Mouse (Mus musculus) neural tube, embryonic 15.5 days (tissue): ENCODE results near the gene Taf5. TPM values are rescaled to one million over a fixed set of nuclear protein-coding genes. Genes with fewer than 3 reads are reported as not detected.

Experiments
- ATAC-seq: fragments of 200-750 bp; cut with Nextera tagmentation; 2 replicates; pipeline ENCODE4 v1.8.0; 2017; ENCODE audit warnings: mild to moderate bottlenecking, moderate TSS enrichment, moderate library complexity; ENCODE audit not compliant: low FRiP score
- H3K27ac ChIP-seq: fragments of 300-500 bp; sonication (generic); replicated peaks from 2 replicates; pipeline ENCODE4 v1.5.1; 2015; ENCODE audit warnings: mild to moderate bottlenecking, inconsistent platforms
- H3K27me3 ChIP-seq: fragments of 300-500 bp; sonication (generic); replicated peaks from 2 replicates; pipeline ENCODE4 v1.6.1; 2015; ENCODE audit warnings: inconsistent platforms
- H3K36me3 ChIP-seq: fragments of 300-500 bp; sonication (generic); 2 replicates; pipeline ENCODE4 v1.6.1; 2015; ENCODE audit warnings: inconsistent platforms
- H3K4me1 ChIP-seq: fragments of 300-500 bp; sonication (generic); 2 replicates; pipeline ENCODE4 v1.6.1; 2015; ENCODE audit warnings: inconsistent platforms
- H3K4me2 ChIP-seq: fragments of 300-500 bp; sonication (generic); 2 replicates; pipeline ENCODE4 v1.6.1; 2015; ENCODE audit warnings: inconsistent platforms, mild to moderate bottlenecking, moderate library complexity
- H3K4me3 ChIP-seq: fragments of 300-500 bp; sonication (generic); replicated peaks from 2 replicates; pipeline ENCODE4 v1.5.1; 2015; ENCODE audit warnings: mild to moderate bottlenecking, inconsistent platforms
- H3K9ac ChIP-seq: fragments of 300-500 bp; sonication (generic); replicated peaks from 2 replicates; pipeline ENCODE4 v1.6.1; 2015; ENCODE audit warnings: mild to moderate bottlenecking, inconsistent platforms
- H3K9me3 ChIP-seq: fragments of 300-500 bp; sonication (generic); replicated peaks from 2 replicates; pipeline ENCODE4 v1.6.1; 2016; ENCODE audit warnings: inconsistent platforms
- WGBS: fragments of 180-500 bp; shearing (Covaris S2); methylation state at CpG from one replicate; pipeline ENCODE4 v1.1.7; 2015; ENCODE audit warnings: mixed read lengths; 5-methylcytosine and 5-hydroxymethylcytosine counted together
- polyA plus RNA-seq: library from polyadenylated mRNA; unstranded; fragments of >200 nt; fragmentation: Nextera tagmentation; extraction: Ambion mirVana; gene quantifications from 2 replicates; pipeline ENCODE4 v1.2.1, GENCODE M21; 2015

The Taf5 gene
- polyA plus RNA-seq, 1 experiment from 2014 or later, result 4.9 TPM

DNA sequence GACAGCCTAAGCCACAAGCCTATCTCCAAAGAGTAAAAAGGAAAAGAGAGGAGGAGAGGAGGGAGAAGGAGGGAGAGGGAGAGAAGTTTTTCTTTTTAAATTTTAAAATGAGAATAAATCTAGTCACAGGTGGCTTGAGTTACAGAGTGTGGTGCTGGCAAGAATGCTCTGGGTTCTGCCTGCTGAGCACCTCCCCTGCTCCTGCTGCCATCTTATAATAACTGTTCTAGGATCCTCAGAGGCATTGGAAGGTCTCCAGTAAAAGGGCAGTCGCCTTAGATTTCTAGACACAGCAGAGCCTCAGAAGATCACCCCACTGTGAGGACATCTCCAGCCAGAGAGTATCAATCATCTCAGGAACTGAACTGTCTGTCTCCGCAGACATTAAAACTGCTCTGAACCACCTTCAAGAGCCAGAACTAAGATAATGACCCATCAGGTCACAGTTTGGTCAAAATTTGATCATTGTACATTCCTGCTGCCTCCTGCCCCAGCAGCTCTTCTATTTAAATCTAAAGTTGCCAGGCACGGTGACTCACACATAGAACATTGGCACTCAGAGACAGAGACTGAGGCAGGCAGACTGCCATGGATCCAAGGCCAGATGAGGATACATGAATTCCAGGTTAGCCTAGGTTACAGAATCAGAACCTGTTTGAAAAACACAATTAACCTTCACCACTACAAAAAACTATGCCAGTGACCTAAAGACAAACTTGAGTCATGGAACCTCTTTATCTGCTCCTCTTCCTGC, 26.6 kb upstream of the Taf5 start:
- ATAC-seq, result no peak
- Histone ChIP-seq H3K9me3 (no peaks in the 10 kb centered on the region), H3K4me1 (no peaks in the 10 kb centered on the region), H3K36me3 (peaks cover 55% of the 10 kb centered on the region), H3K27ac (no peak overlapping the region), H3K4me3 (no peak overlapping the region), H3K27me3 (no peaks in the 10 kb centered on the region), H3K9ac (no peak overlapping the region), H3K4me2 (no peak overlapping the region)
- 91% methylated on average over 3 of the region's 3 CpGs for WGBS

DNA sequence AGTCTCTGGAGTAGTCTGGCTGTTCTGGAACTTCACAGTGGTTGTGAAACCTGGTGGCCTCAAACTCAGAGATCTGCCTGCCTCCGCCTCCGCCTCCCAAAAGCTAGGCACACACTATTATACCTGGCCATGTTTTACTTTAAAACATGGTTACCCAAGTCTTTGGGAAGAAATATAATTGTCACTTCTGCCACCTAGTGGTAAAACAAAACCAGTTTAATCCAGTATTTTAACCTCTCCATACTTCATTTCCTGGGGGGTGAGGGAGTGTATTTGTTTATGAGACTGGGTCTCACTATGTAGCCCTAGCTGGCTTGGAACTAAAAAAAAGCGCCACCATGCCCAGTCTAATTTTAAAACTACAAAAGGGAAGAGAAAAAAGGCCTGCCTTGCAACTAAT, 23.9 kb upstream of the Taf5 start:
- no peak overlapping the region for H3K27ac ChIP-seq

GRCm38 (mm10) chr19:47046343-47046742, 21.2 kb upstream of the Taf5 start:
- H3K9me3 ChIP-seq, result no peaks in the 10 kb centered on the region
- 94% methylated on average over 1 of the region's 1 CpGs for WGBS
- H3K4me2 ChIP-seq, result no peak overlapping the region
- H3K36me3 ChIP-seq, result peaks cover 36% of the 10 kb centered on the region
- no peak overlapping the region for H3K4me3 ChIP-seq
- H3K27me3 ChIP-seq, result no peaks in the 10 kb centered on the region
- no peak for ATAC-seq
- no peak overlapping the region for H3K9ac ChIP-seq
- H3K4me1 ChIP-seq, result peaks cover 19% of the 10 kb centered on the region
- no peak overlapping the region for H3K27ac ChIP-seq

More for the DNA sequence above, 23.9 kb upstream of the Taf5 start:
- Histone ChIP-seq H3K9me3 (no peaks in the 10 kb centered on the region), H3K4me3 (no peak overlapping the region), H3K9ac (no peak overlapping the region), H3K4me2 (no peak overlapping the region), H3K4me1 (peaks cover 3% of the 10 kb centered on the region; the same call in 1 of the 2 replicates), H3K27me3 (no peaks in the 10 kb centered on the region), H3K36me3 (peaks cover 59% of the 10 kb centered on the region)
- WGBS, result 88% methylated on average over 3 of the region's 3 CpGs
- no peak for ATAC-seq

DNA sequence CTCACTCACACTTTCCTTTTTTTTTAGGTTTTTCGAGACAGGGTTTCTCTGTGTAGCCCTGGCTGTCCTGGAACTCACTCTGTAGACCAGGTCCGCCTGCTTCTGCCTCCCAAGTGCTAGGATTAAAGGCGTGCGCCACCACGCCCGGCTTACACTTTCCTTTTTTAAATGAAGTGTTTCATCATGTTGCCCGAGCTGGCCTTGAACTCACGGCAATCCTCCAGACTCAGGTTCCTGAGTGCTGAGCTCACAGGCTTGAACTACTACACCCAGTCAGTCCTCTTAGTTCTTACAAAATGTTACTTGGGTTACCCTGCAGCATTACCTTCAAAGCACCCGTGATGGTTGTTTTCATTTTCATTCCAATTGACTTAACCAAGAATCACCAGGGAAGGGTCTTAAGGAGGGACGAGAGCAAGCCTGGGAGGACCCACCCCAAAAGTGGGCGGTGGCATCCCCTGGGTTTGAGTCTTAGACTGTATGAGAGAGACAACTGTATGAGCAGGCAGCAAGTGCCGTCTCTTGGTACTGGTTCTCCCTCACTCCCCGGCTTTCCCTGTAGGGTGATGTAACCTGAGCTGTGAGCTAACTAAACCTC, 20.2 kb upstream of the Taf5 start:
- Histone ChIP-seq H3K27ac (no peak overlapping the region), H3K4me2 (no peak overlapping the region), H3K9ac (no peak overlapping the region), H3K27me3 (no peaks in the 10 kb centered on the region), H3K4me1 (peaks cover 19% of the 10 kb centered on the region), H3K4me3 (no peak overlapping the region), H3K9me3 (no peaks in the 10 kb centered on the region), H3K36me3 (peaks cover 34% of the 10 kb centered on the region)
- 90% methylated on average over 13 of the region's 13 CpGs for WGBS
- ATAC-seq, result no peak

- H3K4me3 ChIP-seq, result 0 out of 2 replicates have a peak overlapping the region, but pooled peaks have one; percentile 91
- no peak overlapping the region for H3K27ac ChIP-seq
- H3K36me3 ChIP-seq, result peaks cover 27% of the 10 kb centered on the region
- no peaks in the 10 kb centered on the region for H3K9me3 ChIP-seq
- H3K27me3 ChIP-seq, result no peaks in the 10 kb centered on the region
- 66% methylated on average over 4 of the region's 4 CpGs for WGBS
- H3K4me2 ChIP-seq, result peak overlapping the region; percentile 57
- no peak overlapping the region for H3K9ac ChIP-seq
- no peak for ATAC-seq
- peaks cover 19% of the 10 kb centered on the region for H3K4me1 ChIP-seq
Observed at GRCm38 (mm10) chr19:47049061-47049460, 18.5 kb upstream of the Taf5 start.

- Histone ChIP-seq H3K9me3 (no peaks in the 10 kb centered on the region), H3K9ac (peak overlapping the region; percentile 91), H3K27ac (peak overlapping the region; percentile 93), H3K4me3 (peak overlapping the region; percentile 91), H3K4me2 (peak overlapping the region; percentile 57), H3K36me3 (peaks cover 26% of the 10 kb centered on the region), H3K4me1 (peaks cover 19% of the 10 kb centered on the region), H3K27me3 (no peaks in the 10 kb centered on the region)
- WGBS, result 6% methylated on average over 7 of the region's 7 CpGs
- peak; percentile 50 for ATAC-seq
Observed at GRCm38 (mm10) chr19:47049840-47050239, 17.7 kb upstream of the Taf5 start.

DNA sequence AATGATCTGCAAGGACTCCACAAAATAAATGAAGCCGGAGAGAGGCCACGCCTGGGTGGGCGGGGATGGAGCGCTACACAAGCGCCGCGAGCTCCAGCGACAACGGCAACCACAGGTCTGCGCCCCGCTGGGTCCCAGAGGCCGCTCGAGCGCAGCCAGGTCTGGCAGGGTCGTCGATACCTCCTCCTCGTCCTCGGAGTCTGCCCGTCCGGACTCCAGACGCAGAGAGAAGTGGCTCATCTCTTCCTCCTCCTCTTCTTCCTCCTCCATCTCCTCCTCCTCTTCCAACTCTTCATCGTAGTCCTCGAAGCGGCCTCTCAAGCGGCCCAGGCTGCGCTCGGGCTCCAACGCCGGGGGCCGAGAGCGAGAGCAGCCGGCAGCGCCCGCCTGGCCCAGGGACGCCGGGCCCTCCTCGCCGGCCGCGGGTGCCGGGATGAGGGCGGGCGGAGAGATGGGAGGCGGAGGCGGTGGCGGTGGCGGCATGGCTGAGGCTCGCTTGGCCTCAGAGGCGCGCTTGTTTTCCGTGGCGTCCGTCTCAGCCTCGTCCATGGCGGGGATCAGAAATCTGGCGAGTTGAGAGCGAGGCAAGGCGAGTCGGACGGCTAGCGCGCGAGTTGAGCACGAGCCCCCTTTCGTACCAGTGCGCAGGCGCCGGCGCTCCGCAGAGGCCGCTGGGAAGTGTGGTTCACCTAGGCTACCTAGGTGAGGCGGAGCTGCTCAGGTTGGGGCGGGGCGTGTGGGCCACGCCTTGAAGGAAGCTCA, 17.1 kb upstream of the Taf5 start, which contains the start of gene Pcgf6:
Pcgf6 (minus strand) TSS at position 636 of the 762 bp plus-strand sequence.
- Histone ChIP-seq H3K36me3 (peaks cover 22% of the 10 kb centered on the region), H3K27me3 (no peaks in the 10 kb centered on the region), H3K9ac (peak within 1 kb of the TSS; percentile 91), H3K4me2 (peak within 1 kb of the TSS; percentile 57), H3K4me3 (peak within 1 kb of the TSS; percentile 91), H3K27ac (peak within 1 kb of the TSS; percentile 93), H3K9me3 (no peaks in the 10 kb centered on the region), H3K4me1 (peaks cover 19% of the 10 kb centered on the region)
- under 1% methylated on average over 74 of the region's 75 CpGs for WGBS
- ATAC-seq, result peak; percentile 95

DNA sequence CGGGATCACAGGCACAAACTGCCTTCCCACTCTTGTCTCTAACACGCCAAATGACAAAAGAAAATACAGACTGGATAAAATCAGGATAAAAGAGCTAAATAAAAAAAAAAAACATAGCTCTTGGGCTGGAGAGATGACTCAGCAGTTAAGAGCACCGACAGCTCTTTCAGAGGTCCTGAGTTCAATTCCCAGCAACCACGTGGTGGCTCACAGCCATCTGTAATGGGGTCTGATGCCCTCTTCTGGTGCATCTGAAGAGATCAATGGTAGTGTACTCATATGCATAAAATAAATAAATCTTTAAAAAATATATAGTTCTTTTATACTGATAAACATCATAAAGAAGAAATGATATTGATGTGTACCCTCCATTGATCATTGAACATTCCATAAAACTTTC, 14.6 kb upstream of the Taf5 start:
- H3K4me1 ChIP-seq, result peaks cover 19% of the 10 kb centered on the region
- no peaks in the 10 kb centered on the region for H3K27me3 ChIP-seq
- H3K9ac ChIP-seq, result no peak overlapping the region
- 83% methylated on average over 4 of the region's 4 CpGs for WGBS
- H3K9me3 ChIP-seq, result no peaks in the 10 kb centered on the region
- no peak overlapping the region for H3K27ac ChIP-seq
- no peak for ATAC-seq
- H3K4me2 ChIP-seq, result no peak overlapping the region
- no peaks in the 10 kb centered on the region for H3K36me3 ChIP-seq
- H3K4me3 ChIP-seq, result no peak overlapping the region

DNA sequence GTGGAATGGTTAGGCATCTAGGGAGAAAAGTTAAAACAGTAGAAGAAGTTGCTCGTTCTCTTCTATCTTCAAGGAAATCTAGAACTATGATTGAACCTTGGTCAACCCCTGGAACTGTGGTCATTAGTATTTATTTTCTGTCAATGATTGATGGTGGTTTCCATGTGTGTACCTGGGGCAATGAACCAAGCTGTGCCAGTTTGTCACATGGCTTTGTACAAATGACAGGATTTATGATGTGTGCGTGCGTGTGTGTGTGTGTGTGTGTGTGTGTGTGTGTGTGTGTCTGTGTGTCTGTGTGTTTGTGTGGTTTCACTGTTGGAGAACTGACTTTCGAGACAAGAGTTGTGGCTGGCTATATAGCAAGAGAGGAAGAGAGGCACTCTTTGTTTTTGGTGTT, 14.1 kb upstream of the Taf5 start:
- Histone ChIP-seq H3K4me1 (peaks cover 16% of the 10 kb centered on the region), H3K9ac (no peak overlapping the region), H3K9me3 (no peaks in the 10 kb centered on the region), H3K27ac (no peak overlapping the region), H3K4me2 (no peak overlapping the region), H3K27me3 (no peaks in the 10 kb centered on the region), H3K36me3 (no peaks in the 10 kb centered on the region), H3K4me3 (no peak overlapping the region)
- WGBS, result 82% methylated on average over 4 of the region's 4 CpGs
- no peak for ATAC-seq

DNA sequence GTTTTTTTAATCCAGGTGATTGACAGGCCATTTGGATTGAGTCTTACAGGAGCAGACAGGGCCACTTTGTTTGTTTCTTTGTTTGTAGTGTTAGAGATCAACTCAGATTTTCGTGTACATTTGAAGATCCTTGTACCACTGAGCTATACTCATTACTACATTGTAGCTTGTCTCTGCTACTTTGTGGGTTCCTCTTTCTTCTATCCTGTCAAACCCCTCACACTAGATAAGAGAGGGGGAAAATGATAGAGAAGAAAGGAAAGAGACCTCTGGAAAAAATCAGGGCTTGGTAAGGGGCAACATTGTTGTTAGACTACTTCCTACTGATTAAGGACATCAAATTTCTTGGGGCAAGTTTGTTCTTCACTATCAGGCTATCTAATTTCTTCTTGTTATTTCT, 9.9 kb upstream of the Taf5 start:
- no peak overlapping the region for H3K4me3 ChIP-seq
- H3K27me3 ChIP-seq, result no peaks in the 10 kb centered on the region
- ATAC-seq, result no peak
- H3K27ac ChIP-seq, result no peak overlapping the region
- H3K4me1 ChIP-seq, result no peaks in the 10 kb centered on the region
- no peak overlapping the region for H3K4me2 ChIP-seq
- H3K9ac ChIP-seq, result no peak overlapping the region
- H3K36me3 ChIP-seq, result no peaks in the 10 kb centered on the region
- H3K9me3 ChIP-seq, result no peaks in the 10 kb centered on the region
- 72% methylated on average over 1 of the region's 1 CpGs for WGBS

DNA sequence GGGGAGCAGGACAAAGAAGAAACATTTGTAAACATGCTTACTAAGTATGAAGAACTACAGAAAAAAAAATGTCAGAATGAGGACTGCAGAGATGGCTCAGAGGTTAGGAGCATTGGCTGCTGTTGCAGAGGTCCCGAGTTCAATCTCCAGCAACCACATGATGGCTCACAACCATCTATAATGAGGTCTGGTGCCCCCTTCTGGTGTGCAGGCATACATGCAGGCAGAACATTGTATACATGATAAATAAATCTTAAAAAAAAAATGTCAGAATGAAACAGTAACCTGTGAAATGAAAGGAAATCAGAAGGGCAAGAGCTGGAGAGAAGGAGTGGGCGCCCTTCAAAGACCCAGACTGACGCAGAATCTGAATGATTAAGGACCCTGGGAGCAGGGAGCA, 1.7 kb upstream of the Taf5 start:
- H3K4me2 ChIP-seq, result no peak overlapping the region
- H3K36me3 ChIP-seq, result peaks cover 4% of the 10 kb centered on the region; the same call in 1 of the 2 replicates
- WGBS, result 92% methylated on average over 3 of the region's 3 CpGs
- no peaks in the 10 kb centered on the region for H3K9me3 ChIP-seq
- H3K27me3 ChIP-seq, result no peaks in the 10 kb centered on the region
- H3K9ac ChIP-seq, result no peak overlapping the region
- no peak overlapping the region for H3K27ac ChIP-seq
- no peak for ATAC-seq
- H3K4me1 ChIP-seq, result peaks cover 13% of the 10 kb centered on the region
- no peak overlapping the region for H3K4me3 ChIP-seq
